Mouse (Mus musculus) ZHBTc4 (cell line): Measurements from ENCODE around the gene Tmub2.

Experiments
- DNase-seq: peaks from one replicate; pipeline ENCODE4 v3.0.0-alpha.2; 2011; ENCODE audit warnings: low read depth, low spot score

The Tmub2 gene

GRCm38 (mm10) chr11:102327250-102327649 is 42.5 kb downstream of the Tmub2 start:
- no peak for DNase-seq

GRCm38 (mm10) chr11:102327839-102328238 is 43.1 kb downstream of the Tmub2 start:
- DNase-seq: peak; percentile 30

- peak; percentile 82 for DNase-seq
Observed at GRCm38 (mm10) chr11:102329518-102329917, 44.8 kb downstream of the Tmub2 start.

- DNase-seq: peak; percentile 49
Observed at GRCm38 (mm10) chr11:102330039-102330438, 45.3 kb downstream of the Tmub2 start.

GRCm38 (mm10) chr11:102331806-102332205 is 47.1 kb downstream of the Tmub2 start:
- DNase-seq: peak; percentile 88

GRCm38 (mm10) chr11:102333061-102333460 is 48.3 kb downstream of the Tmub2 start:
- peak; percentile 54 for DNase-seq

- peak; percentile 46 for DNase-seq
Observed at GRCm38 (mm10) chr11:102334010-102334409, 49.3 kb downstream of the Tmub2 start.

GRCm38 (mm10) chr11:102334973-102335700 is 50.4 kb downstream of the Tmub2 start:
- DNase-seq: peak; percentile 37

GRCm38 (mm10) chr11:102336191-102336590 is 51.5 kb downstream of the Tmub2 start:
- DNase-seq: no peak

GRCm38 (mm10) chr11:102337921-102338320 is 53.2 kb downstream of the Tmub2 start:
- peak; percentile 63 for DNase-seq

- no peak for DNase-seq
Observed at GRCm38 (mm10) chr11:102338561-102338960, 53.8 kb downstream of the Tmub2 start.
